Mouse (Mus musculus) right cerebral cortex, postnatal 25 days (tissue): ENCODE measurements at regions not wholly inside any gene's neighbourhood (a gene's known extent, or its start where the extent isn't known, plus 50 kb on each side); places are given as distances from the start of the nearest gene placed in this dataset.

Experiments
- DNase-seq: peaks from one replicate; pipeline ENCODE4 v3.0.0; 2022

GRCm38 (mm10) chr13:110690501-110691255 is 295.8 kb downstream of the Plk2 start:
- no peak for DNase-seq

DNA sequence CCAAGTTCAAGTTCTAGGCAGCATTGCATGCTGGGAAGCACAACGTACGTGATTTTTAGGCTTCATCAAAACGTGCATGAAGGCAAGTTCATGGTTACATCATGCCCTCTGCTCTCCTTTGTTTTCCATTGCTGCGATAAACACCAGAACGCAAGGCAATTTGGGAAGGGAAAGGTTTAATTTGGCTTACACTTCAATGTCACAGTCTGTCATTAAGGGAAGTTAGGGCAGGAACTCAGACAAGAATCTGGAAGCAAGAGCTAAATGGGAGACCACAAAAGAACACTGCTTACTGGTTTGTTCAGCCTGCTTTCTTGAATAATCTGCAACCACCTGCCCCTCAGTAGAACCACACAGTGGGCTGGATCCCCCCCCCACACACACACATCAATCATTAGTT is 297.9 kb downstream of the Plk2 start:
- no peak for DNase-seq

GRCm38 (mm10) chr13:110694876-110695275 is 300.0 kb downstream of the Plk2 start:
- no peak for DNase-seq

- no peak for DNase-seq
These were observed 301.7 kb downstream of the Plk2 start for GRCm38 (mm10) chr13:110696549-110696948.

- DNase-seq: no peak
These were observed 309.4 kb downstream of the Plk2 start for GRCm38 (mm10) chr13:110704261-110704660.

DNA sequence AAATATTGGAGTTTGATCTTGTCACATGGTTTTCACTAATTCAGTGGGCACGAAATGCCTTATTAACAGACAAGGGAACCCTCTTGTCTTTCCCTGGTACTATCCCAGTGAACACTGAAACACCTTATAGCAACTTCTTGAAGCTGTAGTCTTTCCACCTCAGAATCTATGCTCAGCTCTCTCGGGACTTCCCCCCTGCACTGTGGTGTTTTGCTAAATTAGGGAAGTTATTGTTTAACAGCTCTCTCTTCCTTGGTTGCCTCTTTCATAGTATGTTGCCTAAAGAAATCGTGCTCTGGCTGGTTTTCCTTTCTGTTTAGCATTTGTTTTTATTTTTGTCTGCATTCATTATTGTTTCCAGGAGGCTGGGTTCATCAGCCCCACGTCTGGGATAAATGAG is 316.0 kb downstream of the Plk2 start:
- no peak for DNase-seq

GRCm38 (mm10) chr13:110712527-110712926 is 317.7 kb downstream of the Plk2 start:
- DNase-seq: no peak

GRCm38 (mm10) chr13:110722170-110722569 is 327.3 kb downstream of the Plk2 start:
- no peak for DNase-seq

GRCm38 (mm10) chr13:110722752-110723151 is 327.9 kb downstream of the Plk2 start:
- DNase-seq: no peak

GRCm38 (mm10) chr13:110724836-110725235 is 330.0 kb downstream of the Plk2 start:
- no peak for DNase-seq

DNA sequence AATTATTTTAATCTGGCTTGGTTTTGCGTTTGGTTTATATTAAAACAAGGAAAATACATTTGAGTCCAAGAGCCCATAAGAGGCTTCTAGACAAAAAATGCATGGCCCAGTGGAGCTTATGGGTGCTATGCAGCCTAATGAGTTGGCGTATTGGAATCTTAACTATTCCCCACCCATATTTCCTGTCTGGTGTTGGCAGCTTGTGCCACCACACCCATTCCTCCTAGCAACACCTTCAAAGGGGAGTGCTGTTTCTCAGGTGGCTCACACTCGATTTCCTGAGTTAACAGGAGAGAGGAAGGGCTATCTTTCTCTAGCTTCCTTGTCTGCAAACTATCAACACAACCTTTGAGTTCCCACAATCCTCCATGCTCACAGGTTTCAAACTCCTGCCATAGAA is 331.0 kb downstream of the Plk2 start:
- no peak for DNase-seq

- DNase-seq: no peak
These were observed 340.7 kb downstream of the Plk2 start for GRCm38 (mm10) chr13:110735511-110735910.

DNA sequence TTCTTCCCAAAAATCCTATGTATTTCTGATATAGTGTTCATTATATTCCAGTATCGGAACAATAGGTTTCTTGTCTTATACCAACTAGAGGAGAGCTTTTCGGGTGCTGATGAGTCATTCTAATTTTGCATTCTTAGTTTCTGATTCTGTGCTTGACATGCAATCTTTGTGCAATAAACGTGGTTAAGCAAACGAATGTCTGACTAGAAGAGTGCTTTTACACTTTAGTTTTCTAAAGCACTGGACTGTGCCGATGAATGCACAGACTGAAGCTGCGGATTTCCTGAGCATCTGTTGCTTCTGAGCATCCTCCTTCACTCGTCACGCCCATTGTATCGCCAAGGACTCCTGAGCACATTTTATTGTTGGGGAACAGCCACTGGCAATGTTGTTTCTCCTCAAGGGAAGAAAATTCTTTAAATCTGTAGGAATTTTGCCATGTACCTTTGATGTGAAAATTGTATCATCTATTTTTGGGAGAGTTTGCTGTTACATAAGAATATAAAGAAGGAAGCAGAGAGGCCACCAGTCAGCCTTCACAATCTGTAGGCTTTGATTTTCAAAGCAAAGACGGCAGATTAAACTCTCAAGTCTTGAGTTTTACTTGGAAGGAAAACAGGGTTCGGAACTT is 346.8 kb downstream of the Plk2 start:
- no peak for DNase-seq

DNA sequence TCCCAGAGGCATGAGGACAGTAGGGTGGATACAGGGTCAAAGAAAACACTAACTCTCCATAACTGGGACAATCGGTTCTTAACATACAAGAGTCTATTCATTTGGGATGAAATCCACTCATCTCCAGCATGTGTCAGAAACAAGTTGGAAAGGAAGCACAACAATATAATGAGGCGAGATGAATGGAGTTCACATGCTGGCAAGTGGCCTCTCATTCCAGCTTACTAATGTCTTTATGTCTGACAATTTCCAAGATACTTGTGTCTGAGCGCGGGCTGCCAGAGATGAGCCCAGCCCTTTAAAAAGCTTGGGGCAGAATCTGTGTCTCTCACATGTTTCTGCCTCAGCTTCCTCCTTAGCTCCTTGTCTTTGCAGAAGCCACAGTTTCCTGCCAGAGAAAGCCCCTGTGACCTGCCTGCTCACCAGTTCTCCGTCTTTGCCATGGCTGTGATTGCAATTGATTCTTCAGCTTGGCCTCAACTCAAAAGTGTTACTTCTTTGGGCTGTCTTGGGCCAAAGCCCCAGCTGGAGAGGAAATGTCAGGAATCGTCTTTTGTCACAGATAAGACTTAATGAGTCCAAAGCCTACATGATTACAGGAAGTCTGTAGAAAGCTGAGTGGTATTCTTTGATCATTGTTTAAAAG is 352.5 kb downstream of the Plk2 start:
- DNase-seq: no peak

DNA sequence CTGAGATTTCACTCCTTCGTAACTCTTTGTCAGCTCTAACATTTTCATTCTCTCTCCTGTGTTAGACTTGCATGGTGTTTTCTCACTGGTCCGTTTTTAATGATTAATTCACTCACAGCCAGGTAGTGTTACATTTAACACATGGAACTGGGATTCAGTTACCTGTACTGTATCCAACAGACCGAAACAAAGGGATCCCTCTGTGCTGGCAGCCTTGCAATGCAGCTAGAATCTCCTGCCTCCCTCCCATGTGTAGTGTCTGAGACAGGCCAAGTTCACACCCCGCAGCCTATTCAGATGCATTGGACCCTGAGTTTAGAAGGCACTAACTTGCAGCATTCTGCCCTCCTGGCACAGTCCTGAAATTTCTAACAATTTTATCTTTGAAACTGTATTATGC is 357.9 kb downstream of the Plk2 start:
- no peak for DNase-seq

DNA sequence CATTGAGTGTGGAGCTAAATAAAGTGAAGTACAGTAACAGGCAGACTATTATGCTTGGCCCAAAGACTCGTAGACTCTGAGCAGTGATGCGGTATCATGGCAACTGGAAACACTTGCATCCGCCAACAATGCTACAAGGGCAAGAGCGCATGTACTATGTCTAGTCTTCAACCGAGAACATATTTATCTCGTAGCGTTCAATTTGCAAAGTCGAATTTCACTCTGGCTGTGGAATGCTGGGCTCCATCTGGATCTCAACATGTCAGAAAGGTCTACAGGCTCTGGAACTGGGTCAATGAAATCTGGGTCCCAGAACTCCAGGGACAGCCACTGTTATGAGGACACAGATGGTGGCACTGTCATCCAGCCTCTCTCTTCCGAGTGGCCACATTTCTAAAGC is 359.7 kb downstream of the Plk2 start:
- DNase-seq: no peak

- DNase-seq: no peak
These were observed 362.0 kb downstream of the Plk2 start for GRCm38 (mm10) chr13:110756877-110757276.

DNA sequence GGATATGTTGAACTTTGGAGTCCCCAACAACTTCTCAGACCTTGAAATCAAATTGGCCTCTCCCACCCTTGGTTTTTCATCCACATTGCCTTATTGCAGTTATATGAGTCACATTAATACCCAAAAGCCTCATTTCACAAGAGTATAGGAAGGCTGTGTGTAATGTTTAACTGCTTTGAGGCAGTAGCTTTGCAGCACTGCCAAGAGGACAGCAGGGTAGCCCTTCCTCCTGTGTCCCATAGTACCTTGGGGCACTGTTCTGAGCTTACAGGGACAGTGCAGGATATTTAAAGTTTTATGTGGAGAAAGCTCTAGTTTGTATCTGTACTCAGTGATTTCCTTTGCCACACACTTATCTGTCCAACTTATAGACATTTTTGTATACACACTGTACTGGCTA is 374.4 kb downstream of the Plk2 start:
- no peak for DNase-seq

GRCm38 (mm10) chr13:110775251-110775650 is 380.4 kb downstream of the Plk2 start:
- DNase-seq: no peak

DNA sequence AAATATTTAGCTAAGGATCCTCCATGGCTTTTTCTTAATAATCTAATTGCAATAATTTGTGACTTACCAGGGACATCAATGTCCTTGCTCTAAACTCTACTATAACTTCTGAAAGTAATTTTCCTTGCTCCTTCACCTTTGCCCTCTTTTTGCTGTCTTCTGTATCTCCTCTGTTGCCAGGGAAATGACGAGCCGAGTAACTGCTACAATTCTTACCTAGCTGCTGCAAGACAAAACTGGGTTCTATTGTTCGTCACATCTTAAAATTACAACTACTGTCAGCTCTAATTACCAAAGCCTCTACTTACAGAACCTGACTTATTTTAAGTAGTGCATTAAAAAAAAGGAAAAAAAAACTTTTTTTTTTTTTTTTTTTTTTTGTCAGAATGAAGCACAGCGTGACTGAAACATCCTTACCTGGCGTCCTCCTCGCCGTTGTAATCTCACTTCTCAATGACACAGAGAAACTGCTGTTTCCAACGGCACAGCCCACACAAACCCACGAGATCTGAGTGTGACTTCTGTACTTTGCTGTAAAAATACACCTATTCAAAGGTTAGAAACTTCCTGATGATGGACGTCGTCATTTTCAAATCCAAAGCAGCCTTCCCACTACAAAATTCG is 389.4 kb downstream of the Plk2 start:
- DNase-seq: no peak

- DNase-seq: no peak
These were observed 390.0 kb downstream of the Plk2 start for GRCm38 (mm10) chr13:110784822-110785221.

DNA sequence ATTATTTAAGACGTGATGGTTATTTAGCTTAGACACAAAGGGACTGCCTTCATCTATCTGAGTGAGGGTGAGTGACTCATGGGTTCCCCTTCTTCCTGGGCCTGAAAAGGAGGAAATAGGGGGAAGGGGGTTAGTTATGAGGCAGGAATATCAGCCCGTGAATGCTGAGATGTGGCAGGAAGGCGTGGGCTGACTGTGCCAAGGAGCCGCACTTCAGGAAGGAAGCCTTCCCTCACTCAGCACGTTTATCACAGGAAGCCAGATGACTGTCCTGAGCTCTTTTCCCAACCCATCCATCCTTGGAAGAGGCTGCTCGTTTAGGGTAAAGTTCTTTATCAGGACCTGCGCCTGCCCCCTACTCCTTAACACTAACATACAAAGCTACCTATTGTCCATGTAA is 403.5 kb downstream of the Plk2 start:
- DNase-seq: no peak

DNA sequence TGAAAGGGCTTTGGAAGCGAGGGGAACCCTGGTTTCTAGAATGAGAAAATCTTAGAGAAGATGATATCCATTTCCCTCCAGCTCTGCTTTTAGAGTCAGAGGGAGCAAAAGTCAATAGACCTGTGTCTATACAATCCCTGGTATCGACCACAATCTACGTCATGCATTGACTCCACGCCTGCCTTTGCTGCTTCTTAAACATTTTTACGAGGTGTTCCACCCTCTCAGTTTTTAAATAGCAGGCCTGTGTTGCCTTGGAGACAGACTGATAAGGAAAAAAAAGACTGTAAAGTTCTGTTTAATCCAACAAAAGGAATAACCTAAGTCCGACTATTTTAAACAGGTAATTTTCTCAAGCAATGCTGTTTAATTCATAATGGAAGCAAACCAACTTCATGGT is 408.0 kb downstream of the Plk2 start:
- DNase-seq: no peak

GRCm38 (mm10) chr13:110812401-110812800 is 417.6 kb downstream of the Plk2 start:
- no peak for DNase-seq
